Mouse (Mus musculus) olfactory bulb, adult 2 months (tissue): ENCODE measurements around the gene Lrrc46. TPM values are rescaled to one million over a fixed set of nuclear protein-coding genes. Genes with fewer than 3 reads are reported as not detected.

Experiments used
- H3K27ac ChIP-seq: fragments of 200-500 bp; 2 replicates; pipeline ENCODE4 v1.5.1; 2012; ENCODE audit warnings: low read depth, low read length; ENCODE audit not compliant: insufficient read depth
- H3K4me1 ChIP-seq: fragments of 200-500 bp; 2 replicates; pipeline ENCODE4 v1.6.1; 2012; ENCODE audit warnings: low read length; ENCODE audit not compliant: control insufficient read depth, insufficient read depth
- H3K4me3 ChIP-seq: fragments of 200-500 bp; 2 replicates; pipeline ENCODE4 v1.5.1; 2012; ENCODE audit warnings: mild to moderate bottlenecking, low read depth, low read length, moderate library complexity; ENCODE audit not compliant: insufficient read depth
- CTCF ChIP-seq: fragments of 200-500 bp; IDR thresholded peaks from 2 replicates; pipeline ENCODE4 v1.5.1; 2012; ENCODE audit warnings: low read depth, mild to moderate bottlenecking, low read length, moderate library complexity; ENCODE audit not compliant: insufficient read depth
- POLR2A ChIP-seq: fragments of 200-500 bp; IDR thresholded peaks from 2 replicates; pipeline ENCODE4 v1.6.1; 2012; ENCODE audit warnings: mild to moderate bottlenecking, low read depth, low read length, moderate library complexity; ENCODE audit not compliant: insufficient read depth
- WGBS: fragments of 180-500 bp; shearing (Covaris S2); methylation state at CpG from one replicate; pipeline ENCODE4 v1.1.7; 2018; 5-methylcytosine and 5-hydroxymethylcytosine counted together
- polyA plus RNA-seq: library from polyadenylated mRNA; stranded (reverse); fragments of >200 nt; gene quantifications from 2 replicates; pipeline ENCODE4 v1.2.4, GENCODE M21; 2012; ENCODE audit warnings: low replicate concordance; ENCODE audit not compliant: missing spikeins, insufficient read depth, insufficient read length

Gene Lrrc46
- polyA plus RNA-seq, 1 experiment, result not detected

GRCm38 (mm10) chr11:97050944-97051586 is 9.9 kb upstream of the Lrrc46 start:
- TF ChIP-seq POLR2A (no peak), CTCF (no peak)
- no peak overlapping the region for H3K27ac ChIP-seq
- H3K4me3 ChIP-seq, result peak overlapping the region; percentile 64
- peaks cover 20% of the 10 kb centered on the region for H3K4me1 ChIP-seq
- 6% methylated on average over 13 of the region's 13 CpGs for WGBS

GRCm38 (mm10) chr11:97050216-97050943 is 9.2 kb upstream of the Lrrc46 start, which contains the start of gene Osbpl7:
Gene Osbpl7, plus strand, starts transcription at chr11:97050628.
- TF ChIP-seq POLR2A, result no peak
- no peak for TF ChIP-seq CTCF
- WGBS, result 4% methylated on average over 18 of the region's 18 CpGs

GRCm38 (mm10) chr11:97049492-97050085 is 8.4 kb upstream of the Lrrc46 start:
- Histone ChIP-seq H3K4me1 (peaks cover 22% of the 10 kb centered on the region), H3K27ac (no peak overlapping the region), H3K4me3 (no peak overlapping the region)
- WGBS, result 83% methylated on average over 6 of the region's 6 CpGs
- no peak for TF ChIP-seq POLR2A
- no peak for TF ChIP-seq CTCF

More at GRCm38 (mm10) chr11:97050216-97050943, 9.2 kb upstream of the Lrrc46 start, which contains the start of gene Osbpl7:
- H3K4me3 ChIP-seq, result peak within 1 kb of the TSS; percentile 64
- no peak within 1 kb of the TSS for H3K27ac ChIP-seq
- peaks cover 20% of the 10 kb centered on the region for H3K4me1 ChIP-seq

- Histone ChIP-seq H3K27ac (no peak overlapping the region), H3K4me3 (no peak overlapping the region), H3K4me1 (peaks cover 26% of the 10 kb centered on the region)
- TF ChIP-seq CTCF (no peak), POLR2A (no peak)
- WGBS, result 79% methylated on average over 8 of the region's 8 CpGs
These were observed 7.0 kb upstream of the Lrrc46 start for GRCm38 (mm10) chr11:97048090-97048650.

- H3K4me3 ChIP-seq, result no peak overlapping the region
- no peak overlapping the region for H3K27ac ChIP-seq
- WGBS, result 85% methylated on average over 7 of the region's 7 CpGs
These were observed 4.7 kb upstream of the Lrrc46 start for GRCm38 (mm10) chr11:97045861-97046260.

GRCm38 (mm10) chr11:97044902-97045301 is 3.7 kb upstream of the Lrrc46 start:
- Histone ChIP-seq H3K27ac (no peak overlapping the region), H3K4me1 (peaks cover 11% of the 10 kb centered on the region), H3K4me3 (no peak overlapping the region)
- 53% methylated on average over 8 of the region's 8 CpGs for WGBS
- no peak for TF ChIP-seq CTCF

More at GRCm38 (mm10) chr11:97045861-97046260, 4.7 kb upstream of the Lrrc46 start:
- TF ChIP-seq POLR2A (no peak), CTCF (no peak)
- H3K4me1 ChIP-seq, result peaks cover 12% of the 10 kb centered on the region

- Histone ChIP-seq H3K4me1 (peaks cover 11% of the 10 kb centered on the region), H3K4me3 (peak overlapping the region; percentile 45; the same call in 1 of the 2 replicates), H3K27ac (no peak overlapping the region)
- WGBS, result 46% methylated on average over 12 of the region's 12 CpGs
- no peak for TF ChIP-seq CTCF
- no peak for TF ChIP-seq POLR2A
These were observed 746 bp downstream of the Lrrc46 start for GRCm38 (mm10) chr11:97040301-97041021.

- 70% methylated on average over 7 of the region's 7 CpGs for WGBS
- no peak overlapping the region for H3K27ac ChIP-seq
These were observed 2.3 kb downstream of the Lrrc46 start for GRCm38 (mm10) chr11:97038881-97039280.

More at GRCm38 (mm10) chr11:97038881-97039280, 2.3 kb downstream of the Lrrc46 start:
- Histone ChIP-seq H3K4me1 (peaks cover 4% of the 10 kb centered on the region; the same call in 1 of the 2 replicates), H3K4me3 (no peak overlapping the region)
- no peak for TF ChIP-seq CTCF
- TF ChIP-seq POLR2A, result no peak
